Mouse (Mus musculus) G1E-ER4 (cell line): ENCODE data around the gene Gm28051. TPM values are rescaled to one million over a fixed set of nuclear protein-coding genes. Genes with fewer than 3 reads are reported as not detected.

Experiments used
- GATA1 ChIP-seq: IDR thresholded peaks from one replicate; pipeline ENCODE4 v1.8.0; 2012; ENCODE audit warnings: low read length, inconsistent platforms
- polyA plus RNA-seq: library from polyadenylated mRNA; stranded (reverse); fragments of >175 nt; gene quantifications from 2 replicates; pipeline ENCODE4 v1.2.3, GENCODE M21; 2012

The Gm28051 gene
- polyA plus RNA-seq, 1 experiment, result 7.3 TPM

- TF ChIP-seq GATA1, result no peak
Measured at GRCm38 (mm10) chr12:102719552-102720315, 37.8 kb downstream of the Gm28051 start.

GRCm38 (mm10) chr12:102714654-102715395 lies 42.7 kb downstream of the Gm28051 start:
- no peak for TF ChIP-seq GATA1

DNA sequence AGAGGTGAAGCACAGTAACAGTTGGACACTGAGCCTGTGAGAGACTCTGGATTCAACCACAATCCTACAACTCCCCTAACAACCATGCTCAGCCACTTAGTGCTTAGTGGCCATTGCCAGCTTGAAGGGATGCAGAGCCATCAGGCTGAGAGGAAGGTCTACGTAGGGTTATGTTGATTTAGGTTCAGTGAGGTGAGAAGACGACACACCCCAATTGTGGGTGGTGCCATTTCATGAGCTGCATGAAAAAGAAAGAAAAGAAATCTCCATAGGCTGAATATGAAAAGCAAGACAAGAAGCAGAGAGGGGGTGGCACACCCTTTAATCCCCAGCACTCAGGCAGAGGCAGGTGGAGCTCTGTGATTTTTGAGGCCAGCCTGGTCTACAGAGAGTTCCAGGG lies 43.4 kb downstream of the Gm28051 start:
- TF ChIP-seq GATA1, result no peak

DNA sequence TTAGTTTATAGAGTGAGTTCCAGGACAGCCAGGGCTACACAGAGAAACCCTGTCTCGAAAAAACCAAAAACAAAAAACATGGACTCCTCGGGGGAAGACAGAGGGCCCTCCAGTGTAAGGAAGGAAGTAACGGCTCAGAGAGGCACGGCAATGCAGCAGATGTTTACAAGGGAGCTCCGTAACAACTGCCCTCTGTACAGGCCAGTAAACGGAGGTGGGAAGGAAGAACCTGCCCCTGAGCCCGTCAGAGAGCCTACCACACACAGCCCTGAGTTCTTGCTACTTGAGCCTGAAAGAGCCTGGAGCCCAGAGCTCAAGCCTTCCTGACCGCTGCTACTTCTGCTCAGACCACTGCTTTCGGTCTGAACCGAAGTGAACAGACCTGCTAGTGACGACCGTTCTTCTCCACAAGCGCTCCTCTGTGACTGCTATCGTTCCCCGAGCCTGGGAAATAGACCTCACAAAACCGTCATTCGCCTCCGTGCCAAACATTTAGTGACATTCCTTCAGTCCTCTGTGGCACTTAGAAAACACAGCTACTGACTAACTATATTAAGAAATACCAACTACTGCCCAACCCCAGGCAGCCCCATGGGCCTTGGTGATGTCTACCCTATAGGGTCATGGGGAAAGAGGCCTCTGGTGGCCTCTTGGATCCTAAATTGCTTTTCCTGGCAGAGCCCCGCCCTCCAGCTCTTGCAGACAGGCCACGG lies 44.3 kb downstream of the Gm28051 start:
- no peak for TF ChIP-seq GATA1

GRCm38 (mm10) chr12:102710851-102711375 lies 46.7 kb downstream of the Gm28051 start:
- TF ChIP-seq GATA1, result no peak

DNA sequence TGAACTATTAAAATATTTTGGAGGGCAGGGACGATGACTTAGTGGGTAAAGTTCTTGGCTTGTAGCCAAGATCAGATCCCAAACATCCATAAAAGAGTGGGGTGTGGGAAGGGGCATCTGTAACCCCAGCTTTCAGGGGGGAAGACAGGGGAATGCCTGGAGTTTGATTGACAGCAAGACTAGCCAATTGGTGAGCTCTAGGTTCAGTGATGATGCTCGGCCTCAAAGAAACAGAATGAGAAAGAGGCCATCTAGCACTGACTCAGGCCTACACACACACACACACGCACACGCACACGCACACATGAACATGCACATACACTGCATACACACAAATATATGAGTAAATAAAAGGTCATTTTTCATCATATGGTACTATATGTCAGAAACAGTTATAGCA lies 47.7 kb downstream of the Gm28051 start:
- TF ChIP-seq GATA1, result no peak

DNA sequence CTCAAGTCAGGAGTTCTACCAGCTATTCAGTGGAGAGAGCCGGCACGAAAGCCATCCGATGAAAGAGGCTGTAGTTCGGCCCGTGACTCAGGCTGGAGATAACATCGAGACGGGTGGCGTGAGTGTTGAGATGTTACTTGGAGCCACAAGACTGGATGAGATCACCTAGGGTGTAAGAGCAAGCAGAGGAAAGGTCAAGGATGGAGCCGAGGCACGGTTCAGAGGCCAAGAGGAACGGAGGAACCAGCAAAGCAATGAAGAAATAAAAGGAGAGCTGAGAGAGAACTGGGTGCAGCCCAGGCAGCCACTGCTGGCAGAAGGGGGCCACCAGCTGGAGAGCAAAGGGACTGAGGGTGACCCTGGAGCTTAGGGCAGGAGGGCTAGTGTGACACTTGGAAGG lies 49.3 kb downstream of the Gm28051 start:
- no peak for TF ChIP-seq GATA1

- no peak for TF ChIP-seq GATA1
Measured at GRCm38 (mm10) chr12:102706833-102707463, 50.6 kb downstream of the Gm28051 start.

DNA sequence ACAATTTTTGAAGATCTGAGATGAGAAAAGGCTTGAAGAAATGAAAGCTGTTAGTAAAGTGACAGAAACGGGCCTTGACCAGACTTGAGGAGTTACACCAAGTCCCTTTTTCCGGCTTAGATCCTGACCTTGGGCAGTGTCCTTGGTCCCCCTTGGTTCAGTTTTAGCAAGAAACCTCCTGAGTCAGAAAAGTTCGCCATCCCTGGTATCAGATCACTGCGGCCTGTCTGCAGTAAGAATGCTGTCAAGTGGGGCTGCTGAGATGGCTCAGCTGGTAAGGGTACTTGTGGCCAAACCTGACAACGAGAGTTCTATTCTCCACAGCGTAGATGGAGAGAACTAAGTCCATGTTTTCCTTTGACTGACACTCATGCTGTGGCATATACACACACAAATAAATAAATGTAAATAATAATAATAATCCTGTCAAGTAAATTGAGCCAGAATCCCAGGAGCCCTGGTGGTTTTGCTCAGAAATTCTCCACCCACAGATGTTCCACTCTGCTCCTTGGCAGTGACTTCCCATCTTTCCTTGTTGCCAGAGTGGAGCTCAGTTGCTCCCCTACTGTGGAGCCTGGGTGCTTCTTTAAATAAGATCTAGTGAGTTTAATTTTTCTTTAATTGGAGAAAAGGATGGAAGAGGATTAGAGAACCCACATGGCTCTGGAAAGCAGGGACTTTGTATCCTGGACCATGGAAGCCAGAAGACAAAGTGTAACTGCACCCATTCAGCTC lies 51.5 kb downstream of the Gm28051 start:
- TF ChIP-seq GATA1, result no peak

DNA sequence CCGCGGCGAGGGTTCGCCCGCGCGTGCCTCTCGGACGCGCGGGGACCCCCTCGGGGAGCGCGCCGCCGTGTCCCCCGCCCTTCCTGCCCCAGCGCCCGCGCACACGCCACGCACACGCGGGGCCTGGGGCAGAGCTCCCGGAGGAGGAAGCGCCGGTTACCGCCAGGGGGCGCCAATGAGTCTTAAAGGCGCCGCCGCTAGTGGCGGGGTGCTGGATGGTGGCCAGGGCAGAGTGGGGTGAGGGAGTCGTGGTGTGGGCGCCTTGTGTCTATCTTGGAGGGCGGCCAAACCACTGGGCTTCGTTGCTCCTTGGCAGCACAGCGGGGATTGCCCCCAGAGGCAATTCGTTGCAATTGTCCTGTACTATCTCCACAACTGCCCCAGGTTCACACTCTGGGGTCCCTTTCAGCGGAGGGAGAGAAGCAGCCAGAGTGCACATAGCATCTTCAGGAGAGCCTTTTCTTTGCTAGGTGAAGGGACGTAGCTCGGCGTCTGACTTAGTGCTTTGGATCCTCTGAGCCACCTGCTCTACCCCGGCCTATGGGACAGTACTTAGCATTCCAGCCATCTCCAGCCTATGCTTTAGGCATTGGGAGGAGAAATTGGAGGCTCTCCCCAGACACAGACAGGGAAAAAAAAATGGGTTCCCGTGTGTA lies 52.2 kb downstream of the Gm28051 start:
- no peak for TF ChIP-seq GATA1

- TF ChIP-seq GATA1, result no peak
Measured at GRCm38 (mm10) chr12:102704457-102705198, 52.9 kb downstream of the Gm28051 start, which contains the start of gene Itpk1. Itpk1 (minus strand) TSS chr12:102704930.

- TF ChIP-seq GATA1, result no peak
Measured at GRCm38 (mm10) chr12:102703921-102704408, 53.6 kb downstream of the Gm28051 start.

GRCm38 (mm10) chr12:102703441-102703840 lies 54.1 kb downstream of the Gm28051 start:
- TF ChIP-seq GATA1, result no peak

DNA sequence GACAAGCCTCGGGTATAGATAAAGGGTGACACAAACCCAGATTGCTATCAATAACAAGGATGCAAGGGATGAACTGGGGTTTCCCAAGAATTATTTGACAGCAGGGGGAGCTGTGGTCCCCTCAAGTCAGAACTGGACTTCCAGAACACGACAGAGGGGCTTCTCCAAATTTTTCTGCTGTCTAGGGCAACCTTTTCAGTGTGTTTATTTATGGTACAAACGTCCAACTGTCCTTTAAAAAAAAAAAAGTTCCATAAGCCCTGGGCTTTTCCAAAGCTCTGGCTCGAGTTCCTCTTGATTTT lies 54.5 kb downstream of the Gm28051 start:
- no peak for TF ChIP-seq GATA1
